Mouse (Mus musculus): ENCODE measurements at regions not wholly inside any gene's neighbourhood (a gene's known extent, or its start where the extent isn't known, plus 50 kb on each side); places are given as distances from the start of the nearest gene placed in this dataset.

DNA sequence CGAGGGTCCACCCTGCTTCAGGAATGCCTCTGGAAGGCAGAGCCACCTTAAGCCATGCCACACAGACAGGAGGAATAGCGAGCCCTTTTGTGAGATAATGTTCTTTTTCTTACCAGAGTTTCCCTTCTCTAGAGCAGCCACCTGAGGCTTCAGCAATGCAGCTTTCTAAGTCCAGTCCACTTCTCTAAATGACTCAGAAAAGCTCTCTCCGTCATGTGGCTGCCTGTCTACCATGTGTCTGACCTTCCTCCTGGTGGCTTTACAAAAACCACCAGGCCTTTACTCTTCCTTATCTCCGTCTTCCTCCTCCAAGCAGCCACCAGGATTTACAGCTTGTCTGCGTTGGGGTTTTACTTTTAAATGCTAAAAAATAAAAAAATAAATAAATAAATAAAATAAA lies 93.4 kb upstream of the Mark1 start:
- TF ChIP-seq POLR2A (IDR thresholded peaks at IDR 0.05; ENCODE audit: control insufficient read depth, low read depth, low read length) (no peak), CTCF (IDR thresholded peaks at IDR 0.05; ENCODE audit: control insufficient read depth, insufficient read depth, insufficient replicate concordance, low read depth, low read length) (no peak)

Data from testis, adult 2 months (tissue).